Mouse (Mus musculus) limb, embryonic 12.5 days (tissue): Measurements from ENCODE around the gene Upb1. TPM values are rescaled to one million over a fixed set of nuclear protein-coding genes. Genes with fewer than 3 reads are reported as not detected.
"Not testable (repeated sequence)": the region's sequence is repeated elsewhere in the genome, so short reads cannot be mapped to it uniquely, and the experiment has no call there.

Experiments used
- ATAC-seq: fragments of 200-750 bp; cut with Nextera tagmentation; 2 replicates; pipeline ENCODE4 v1.8.0; 2017; ENCODE audit warnings: low read depth, moderate TSS enrichment; ENCODE audit not compliant: insufficient number of reproducible peaks, insufficient read depth, low FRiP score, low TSS enrichment
- H3K27ac ChIP-seq: fragments of 300-500 bp; sonication (generic); 2 replicates; pipeline ENCODE4 v1.5.1; 2016; ENCODE audit warnings: mild to moderate bottlenecking, moderate library complexity
- H3K27me3 ChIP-seq: fragments of 300-500 bp; sonication (generic); 2 replicates; pipeline ENCODE4 v1.6.1; 2016; ENCODE audit warnings: mild to moderate bottlenecking, moderate library complexity
- H3K36me3 ChIP-seq: fragments of 300-500 bp; sonication (generic); 2 replicates; pipeline ENCODE4 v1.6.1; 2016; ENCODE audit warnings: mild to moderate bottlenecking, moderate library complexity
- H3K4me1 ChIP-seq: fragments of 300-500 bp; sonication (generic); replicated peaks from 2 replicates; pipeline ENCODE4 v1.6.1; 2016
- H3K4me2 ChIP-seq: fragments of 300-500 bp; sonication (generic); 2 replicates; pipeline ENCODE4 v1.6.1; 2016; ENCODE audit warnings: mild to moderate bottlenecking, moderate library complexity
- H3K4me3 ChIP-seq: fragments of 300-500 bp; sonication (generic); replicated peaks from 2 replicates; pipeline ENCODE4 v1.5.1; 2016; ENCODE audit warnings: mild to moderate bottlenecking
- H3K9ac ChIP-seq: fragments of 300-500 bp; sonication (generic); replicated peaks from 2 replicates; pipeline ENCODE4 v1.6.1; 2016; ENCODE audit warnings: mild to moderate bottlenecking, moderate library complexity
- H3K9me3 ChIP-seq: fragments of 300-500 bp; sonication (generic); 2 replicates; pipeline ENCODE4 v1.6.1; 2016; ENCODE audit warnings: mild to moderate bottlenecking, moderate library complexity
- WGBS: fragments of 180-500 bp; shearing (Covaris S2); methylation state at CpG from one replicate; pipeline ENCODE4 v1.1.7; 2016; 5-methylcytosine and 5-hydroxymethylcytosine counted together
- polyA plus RNA-seq: library from polyadenylated mRNA; unstranded; fragments of >200 nt; fragmentation: Nextera tagmentation; extraction: Ambion mirVana; gene quantifications from 2 replicates; pipeline ENCODE4 v1.2.1, GENCODE M21; 2016

The Upb1 gene
- polyA plus RNA-seq, 1 experiment from 2014 or later, result 0.24 TPM

GRCm38 (mm10) chr10:75441800-75442199 is 40.9 kb downstream of the Upb1 start:
- Histone ChIP-seq H3K4me3 (no peak overlapping the region), H3K27me3 (no peaks in the 10 kb centered on the region), H3K4me2 (no peak overlapping the region), H3K4me1 (peaks cover 9% of the 10 kb centered on the region), H3K27ac (no peak overlapping the region), H3K9ac (no peak overlapping the region), H3K9me3 (no peaks in the 10 kb centered on the region), H3K36me3 (no peaks in the 10 kb centered on the region)
- 76% methylated on average over 4 of the region's 4 CpGs for WGBS
- ATAC-seq, result no peak

GRCm38 (mm10) chr10:75443017-75443416 is 42.1 kb downstream of the Upb1 start:
- H3K4me3 ChIP-seq, result no peak overlapping the region
- H3K9ac ChIP-seq, result no peak overlapping the region
- no peak for ATAC-seq
- no peak overlapping the region for H3K4me2 ChIP-seq
- H3K36me3 ChIP-seq, result no peaks in the 10 kb centered on the region
- H3K4me1 ChIP-seq, result peaks cover 9% of the 10 kb centered on the region
- no peaks in the 10 kb centered on the region for H3K9me3 ChIP-seq
- 80% methylated on average over 4 of the region's 4 CpGs for WGBS
- no peak overlapping the region for H3K27ac ChIP-seq
- no peaks in the 10 kb centered on the region for H3K27me3 ChIP-seq

DNA sequence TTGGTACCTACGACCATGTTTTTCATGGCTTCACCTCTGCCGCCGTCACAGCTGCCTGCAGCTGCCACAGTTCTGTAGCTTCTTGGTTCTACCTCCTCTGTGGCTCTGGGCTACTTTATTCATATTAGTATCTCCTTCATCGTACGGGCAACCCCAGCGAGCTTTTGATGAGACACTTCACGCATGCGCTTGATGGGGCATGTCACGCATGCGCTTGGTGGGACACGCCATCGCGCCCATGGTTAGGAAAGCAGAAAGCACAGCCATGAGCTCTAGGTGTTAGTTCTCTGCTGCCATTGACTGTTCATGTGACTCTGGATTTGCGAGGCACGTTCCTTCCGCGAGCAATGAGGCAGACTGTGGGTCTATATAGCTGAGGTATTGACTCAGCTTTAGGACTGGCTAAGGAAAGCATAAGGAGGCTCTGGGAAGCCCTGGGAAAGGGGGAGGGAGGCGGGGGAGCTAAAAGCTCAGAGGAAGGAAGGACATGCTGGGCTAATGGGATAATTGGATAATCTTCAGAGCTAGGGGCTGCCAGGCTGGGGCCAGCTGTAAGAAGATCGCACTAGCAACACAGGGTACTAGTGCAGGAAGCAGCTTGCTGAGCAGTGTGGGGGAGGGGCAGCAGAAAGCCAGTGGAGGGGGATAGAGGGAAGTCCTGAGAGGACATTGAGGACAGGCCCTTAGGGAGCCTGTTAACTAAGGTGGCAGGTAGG is 43.4 kb downstream of the Upb1 start:
- Histone ChIP-seq H3K4me1 (peaks cover 9% of the 10 kb centered on the region), H3K9ac (no peak overlapping the region), H3K4me2 (no peak overlapping the region), H3K9me3 (no peaks in the 10 kb centered on the region), H3K36me3 (no peaks in the 10 kb centered on the region), H3K27ac (no peak overlapping the region), H3K4me3 (no peak overlapping the region), H3K27me3 (no peaks in the 10 kb centered on the region)
- 0 out of 2 replicates have a peak, but pooled peaks have one; percentile 33 for ATAC-seq
- WGBS, result 73% methylated on average over 19 of the region's 19 CpGs

DNA sequence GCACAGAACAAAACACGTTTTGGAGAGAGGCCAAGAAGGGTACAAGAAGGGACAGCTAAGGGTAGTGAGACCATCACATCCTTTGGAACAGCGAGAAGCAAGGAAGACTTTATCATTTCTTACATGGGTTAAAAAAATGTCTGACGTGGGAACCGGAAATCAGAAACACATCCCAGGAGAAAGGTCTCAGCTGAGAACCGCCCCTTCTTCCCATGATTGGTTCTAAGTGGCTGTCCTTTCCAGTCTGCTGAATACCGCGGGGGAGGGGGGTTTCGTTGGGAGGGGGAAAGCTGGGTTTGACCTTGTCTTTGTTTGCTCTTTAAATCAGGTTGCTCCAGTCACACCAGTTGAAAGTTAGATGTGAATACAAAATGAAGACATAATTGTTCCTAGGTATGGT is 44.1 kb downstream of the Upb1 start:
- Histone ChIP-seq H3K36me3 (no peaks in the 10 kb centered on the region), H3K4me3 (no peak overlapping the region), H3K27me3 (no peaks in the 10 kb centered on the region), H3K4me2 (no peak overlapping the region), H3K27ac (no peak overlapping the region), H3K9me3 (no peaks in the 10 kb centered on the region), H3K9ac (no peak overlapping the region), H3K4me1 (peaks cover 13% of the 10 kb centered on the region)
- WGBS, result 63% methylated on average over 8 of the region's 8 CpGs
- no peak for ATAC-seq

DNA sequence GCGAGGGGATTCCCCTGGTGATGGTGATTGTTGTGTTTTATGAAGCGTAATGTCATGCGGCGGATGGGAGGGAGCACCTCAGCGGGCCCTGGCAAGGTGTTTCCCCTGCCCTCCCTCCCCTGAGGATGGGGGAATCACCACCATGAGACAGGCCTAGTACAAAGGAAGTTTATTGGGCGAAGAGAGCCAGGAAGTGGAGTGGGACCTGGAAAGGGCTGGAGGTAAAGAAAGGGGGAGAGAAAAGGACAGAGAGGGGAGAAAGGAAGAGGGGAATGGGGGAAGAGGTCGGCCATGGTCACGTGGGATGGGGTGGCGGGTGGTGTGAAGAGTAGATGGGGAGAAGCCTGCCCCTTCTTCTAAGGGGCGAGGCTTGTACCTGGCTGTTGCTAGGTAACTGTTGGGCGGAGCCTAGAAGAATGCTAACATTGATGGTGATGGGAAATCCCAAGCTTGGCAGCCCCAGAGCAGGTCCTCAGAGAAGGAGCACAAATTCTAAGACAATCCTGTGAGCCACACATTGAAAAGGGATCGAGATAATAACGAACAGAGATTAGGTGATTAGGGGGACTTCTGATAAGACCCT is 45.7 kb downstream of the Upb1 start:
- H3K4me2 ChIP-seq, result no peak overlapping the region
- H3K9ac ChIP-seq, result no peak overlapping the region
- peaks cover 16% of the 10 kb centered on the region for H3K4me1 ChIP-seq
- ATAC-seq, result no peak
- no peak overlapping the region for H3K4me3 ChIP-seq
- 78% methylated on average over 13 of the region's 13 CpGs for WGBS
- H3K9me3 ChIP-seq, result no peaks in the 10 kb centered on the region
- H3K27me3 ChIP-seq, result no peaks in the 10 kb centered on the region
- no peaks in the 10 kb centered on the region for H3K36me3 ChIP-seq
- no peak overlapping the region for H3K27ac ChIP-seq

- no peak for ATAC-seq
- Histone ChIP-seq H3K27me3 (no peaks in the 10 kb centered on the region), H3K4me2 (no peak overlapping the region), H3K9ac (no peak overlapping the region), H3K4me1 (peaks cover 19% of the 10 kb centered on the region), H3K9me3 (no peaks in the 10 kb centered on the region), H3K4me3 (no peak overlapping the region), H3K36me3 (no peaks in the 10 kb centered on the region), H3K27ac (no peak overlapping the region)
- 77% methylated on average over 11 of the region's 11 CpGs for WGBS
Observed at GRCm38 (mm10) chr10:75447489-75447888, 46.6 kb downstream of the Upb1 start.

DNA sequence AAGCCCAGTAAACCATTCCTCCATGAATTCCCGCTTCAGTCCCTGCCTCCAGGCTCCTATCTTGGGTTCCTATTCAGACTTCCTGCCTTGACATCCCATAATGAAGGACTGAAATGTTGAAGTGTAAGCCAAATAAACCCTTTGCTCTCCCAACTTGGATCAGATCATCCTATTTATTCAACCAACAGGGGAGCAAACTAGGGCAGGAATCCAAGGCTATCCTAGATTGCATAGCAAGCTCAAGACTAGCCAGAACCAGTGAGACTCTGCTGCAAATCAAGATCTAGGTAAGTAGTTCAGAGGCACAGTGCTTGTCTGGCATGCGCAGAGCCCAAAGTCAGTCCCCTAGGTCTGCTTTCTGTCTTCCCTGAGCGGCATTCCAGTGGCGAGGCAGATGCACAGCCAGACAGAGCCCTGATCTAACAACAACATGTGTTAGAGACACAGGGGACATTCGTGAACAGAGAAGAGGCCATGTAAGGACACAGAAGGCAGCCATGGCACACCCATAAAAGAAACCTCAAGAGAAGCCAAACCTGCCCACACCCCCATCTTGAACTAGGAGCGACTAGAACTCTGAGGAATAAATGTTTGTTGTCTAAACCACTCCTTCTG is 48.0 kb downstream of the Upb1 start:
- 76% methylated on average over 6 of the region's 6 CpGs for WGBS
- Histone ChIP-seq H3K27ac (no peak overlapping the region), H3K4me1 (peaks cover 19% of the 10 kb centered on the region), H3K9ac (no peak overlapping the region), H3K4me2 (no peak overlapping the region), H3K4me3 (no peak overlapping the region), H3K27me3 (no peaks in the 10 kb centered on the region), H3K36me3 (no peaks in the 10 kb centered on the region), H3K9me3 (no peaks in the 10 kb centered on the region)
- ATAC-seq, result no peak

DNA sequence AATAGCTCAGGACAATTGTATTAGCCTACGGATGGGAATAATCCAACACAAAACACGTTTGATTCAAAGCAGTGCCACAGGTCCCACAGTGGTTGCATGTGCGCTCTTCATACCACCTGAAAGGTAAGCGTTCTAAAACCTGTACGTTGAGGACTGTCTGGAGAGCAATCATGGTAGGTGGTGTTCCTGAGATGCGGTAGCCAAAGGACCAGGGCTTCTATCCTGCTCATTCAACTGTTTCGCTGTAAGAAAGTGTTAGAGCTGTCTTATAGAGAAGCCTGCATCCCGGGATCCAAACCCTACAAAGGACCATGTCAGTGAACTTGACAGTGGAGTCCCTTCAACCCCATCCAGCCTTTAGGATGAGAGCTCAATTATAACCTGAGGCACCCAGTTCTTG is 49.4 kb downstream of the Upb1 start:
- no peaks in the 10 kb centered on the region for H3K36me3 ChIP-seq
- H3K9ac ChIP-seq, result no peak overlapping the region
- WGBS, result 89% methylated on average over 8 of the region's 8 CpGs
- no peak overlapping the region for H3K27ac ChIP-seq
- no peaks in the 10 kb centered on the region for H3K9me3 ChIP-seq
- peaks cover 10% of the 10 kb centered on the region for H3K4me1 ChIP-seq
- H3K27me3 ChIP-seq, result no peaks in the 10 kb centered on the region
- H3K4me2 ChIP-seq, result no peak overlapping the region
- no peak overlapping the region for H3K4me3 ChIP-seq
- ATAC-seq, result no peak

DNA sequence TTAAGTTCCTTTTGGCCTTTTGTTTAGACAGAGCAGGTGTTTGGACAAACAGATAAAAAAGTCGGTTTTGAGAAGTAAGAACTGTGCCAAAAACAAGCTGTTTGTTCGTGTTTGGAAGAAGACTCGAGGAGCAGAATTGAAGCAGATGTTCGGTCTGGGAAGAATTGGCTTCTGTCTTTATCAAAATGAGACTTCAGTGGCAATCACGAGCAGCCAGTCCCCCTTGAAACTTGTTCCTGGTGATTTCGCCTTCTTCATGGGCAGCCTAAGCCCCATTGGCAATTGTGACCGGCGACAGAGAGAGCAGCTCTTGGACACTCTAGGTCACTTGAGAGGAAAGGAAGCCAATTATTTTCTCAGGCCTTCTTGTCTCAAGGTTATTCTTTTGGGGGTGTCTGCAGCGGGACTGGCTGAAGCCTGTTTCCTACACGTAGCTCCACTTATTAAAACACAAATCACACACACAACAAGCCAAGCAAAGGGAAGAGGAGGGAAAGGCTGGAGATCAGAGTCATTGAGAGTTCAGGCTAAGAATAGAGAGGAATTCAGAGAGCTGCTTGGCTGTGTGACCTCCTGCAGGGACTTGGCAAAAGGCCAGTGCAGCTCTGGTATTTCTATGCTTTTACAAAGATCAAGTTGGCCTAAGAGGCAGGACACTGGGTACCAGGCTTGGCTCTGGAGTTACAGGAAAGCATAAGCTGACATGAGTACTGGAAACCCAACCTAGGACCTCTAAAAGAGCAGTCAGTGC is 50.3 kb downstream of the Upb1 start:
- H3K9me3 ChIP-seq, result no peaks in the 10 kb centered on the region
- H3K4me2 ChIP-seq, result no peak overlapping the region
- WGBS, result 68% methylated on average over 10 of the region's 10 CpGs
- no peak overlapping the region for H3K4me3 ChIP-seq
- H3K9ac ChIP-seq, result no peak overlapping the region
- H3K27ac ChIP-seq, result no peak overlapping the region
- peaks cover 10% of the 10 kb centered on the region for H3K4me1 ChIP-seq
- H3K27me3 ChIP-seq, result no peaks in the 10 kb centered on the region
- H3K36me3 ChIP-seq, result no peaks in the 10 kb centered on the region
- no peak for ATAC-seq

DNA sequence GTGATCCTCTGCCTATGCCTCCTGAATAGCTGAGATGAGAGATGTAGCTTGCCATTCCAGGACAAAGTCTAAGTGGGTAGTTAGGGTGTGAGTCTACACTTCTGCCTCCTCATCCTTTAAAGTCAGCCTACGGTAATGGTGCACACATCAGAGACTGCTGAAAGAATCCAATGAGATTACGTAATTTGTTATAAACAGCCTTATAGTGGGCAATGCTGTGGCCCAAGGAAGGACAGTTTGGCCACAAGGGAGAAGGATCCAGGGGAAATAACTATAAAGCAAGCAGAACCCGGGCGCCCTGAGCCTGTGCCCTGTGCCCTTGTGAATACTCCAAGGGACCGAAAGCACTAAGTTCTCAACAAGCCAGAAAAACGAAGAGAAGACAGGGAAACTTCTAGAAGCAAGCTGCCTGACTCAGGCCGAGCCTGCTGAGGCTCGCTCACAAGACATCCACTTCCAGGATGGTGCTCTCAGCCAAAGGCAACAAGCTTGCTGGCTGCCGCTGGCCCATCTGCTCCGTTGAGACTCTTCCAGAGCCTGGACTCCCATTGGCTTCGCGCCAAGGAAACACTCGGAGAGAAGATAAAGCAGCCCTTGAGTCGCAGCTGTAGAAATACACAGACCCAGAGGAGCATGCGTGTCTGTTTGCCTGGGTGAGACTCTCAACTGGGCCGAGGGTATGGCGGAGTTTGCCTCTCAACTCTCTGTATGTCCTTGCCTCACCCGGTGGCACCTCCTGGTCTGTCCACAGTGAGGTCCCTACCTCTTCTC is 55.3 kb downstream of the Upb1 start:
- H3K4me2 ChIP-seq, H3K9me3 ChIP-seq, H3K27ac ChIP-seq, H3K36me3 ChIP-seq, H3K4me3 ChIP-seq, H3K9ac ChIP-seq, ATAC-seq, H3K4me1 ChIP-seq, H3K27me3 ChIP-seq: not testable (repeated sequence)
- WGBS, result 87% methylated on average over 12 of the region's 18 CpGs

DNA sequence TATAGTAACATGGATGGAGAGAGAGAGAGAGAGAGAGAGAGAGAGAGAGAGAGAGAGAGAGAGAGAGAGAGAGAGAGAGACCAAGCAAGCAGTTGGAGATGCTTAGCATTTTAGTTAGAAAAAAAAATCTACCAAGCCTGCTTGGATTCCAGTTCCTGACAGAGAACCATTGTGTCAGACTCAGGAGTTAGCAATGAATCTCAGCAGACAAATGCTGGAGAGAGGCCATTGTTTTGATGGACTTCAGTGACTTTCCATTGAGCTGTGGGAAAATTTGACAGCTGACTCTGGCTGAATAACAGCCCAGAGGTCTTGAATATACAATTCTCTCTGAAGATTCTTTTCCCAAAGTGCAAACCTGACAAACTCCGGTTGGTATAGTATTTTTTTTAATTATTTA is 56.9 kb downstream of the Upb1 start:
- Histone ChIP-seq H3K27ac (no peak overlapping the region), H3K9ac (no peak overlapping the region), H3K9me3 (no peaks in the 10 kb centered on the region), H3K27me3 (no peaks in the 10 kb centered on the region), H3K4me2 (no peak overlapping the region), H3K4me3 (no peak overlapping the region), H3K36me3 (no peaks in the 10 kb centered on the region), H3K4me1 (no peaks in the 10 kb centered on the region)
- 86% methylated on average over 1 of the region's 1 CpGs for WGBS
- ATAC-seq, result no peak
